Mouse (Mus musculus): ENCODE data around the gene Slc9a5. TPM values are rescaled to one million over a fixed set of nuclear protein-coding genes. Genes with fewer than 3 reads are reported as not detected.
A peak's percentile ranks its signal among the peaks of the same experiment; 100 is the strongest.

The Slc9a5 gene
- polyA plus RNA-seq, 1 experiment from 2014 or later, result 13.8 TPM

DNA sequence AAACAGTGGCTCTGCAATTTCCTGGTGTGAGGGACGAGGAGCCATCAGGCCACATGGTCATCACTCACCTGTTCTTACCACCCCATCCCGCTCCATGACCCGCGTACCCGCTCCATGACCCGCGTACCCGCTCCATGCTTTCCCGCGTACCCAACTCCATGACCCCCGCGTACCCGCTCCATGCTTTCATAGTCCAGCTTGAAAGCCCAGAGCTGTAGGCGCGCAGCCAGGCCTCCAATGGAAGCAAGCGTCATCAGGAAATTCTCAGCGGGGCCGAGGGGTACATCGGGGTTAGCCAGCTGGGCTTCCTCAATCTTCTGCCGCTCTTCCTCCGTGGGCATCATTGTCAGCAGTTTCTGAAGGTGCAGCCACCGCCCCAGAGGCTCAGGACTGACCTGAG lies 17.2 kb upstream of the Slc9a5 start:
- H3K4me3 ChIP-seq, result no peak overlapping the region
- H3K27me3 ChIP-seq, result no peaks in the 10 kb centered on the region
- no peak overlapping the region for H3K27ac ChIP-seq (replicated peaks)
- 94% methylated on average over 22 of the region's 22 CpGs for WGBS
- H3K4me2 ChIP-seq, result no peak overlapping the region
- H3K9ac ChIP-seq, result no peak overlapping the region
- peaks cover 10% of the 10 kb centered on the region for H3K4me1 ChIP-seq (replicated peaks)
- no peaks in the 10 kb centered on the region for H3K9me3 ChIP-seq
- no peak for ATAC-seq (ENCODE audit: low FRiP score, low read depth)
- H3K36me3 ChIP-seq, result peaks cover 41% of the 10 kb centered on the region

DNA sequence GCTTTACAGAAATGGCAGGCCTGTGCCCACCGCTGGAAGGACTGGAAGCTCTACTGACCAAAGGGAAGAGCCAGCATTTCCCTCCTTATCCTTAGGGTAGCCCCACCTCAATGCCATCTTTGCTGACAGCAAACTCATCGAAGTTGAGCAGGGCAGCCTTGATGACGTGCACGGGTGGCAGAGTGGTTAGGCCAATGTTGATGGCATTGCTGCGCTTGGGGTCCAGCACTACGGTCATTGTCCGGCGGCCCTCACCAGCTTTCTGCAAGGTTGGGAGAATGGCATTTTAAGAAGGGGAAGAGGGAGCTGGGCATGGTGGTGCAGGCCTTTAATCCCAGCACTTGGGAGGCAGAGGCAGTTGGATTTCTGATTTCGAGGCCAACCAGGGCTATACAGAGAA lies 16.7 kb upstream of the Slc9a5 start:
- no peak overlapping the region for H3K27ac ChIP-seq (replicated peaks)
- H3K9me3 ChIP-seq, result no peaks in the 10 kb centered on the region
- no peak overlapping the region for H3K9ac ChIP-seq
- no peak overlapping the region for H3K4me3 ChIP-seq
- ATAC-seq (ENCODE audit: low FRiP score, low read depth), result no peak
- H3K4me1 ChIP-seq (replicated peaks), result peaks cover 7% of the 10 kb centered on the region
- H3K4me2 ChIP-seq, result no peak overlapping the region
- 96% methylated on average over 9 of the region's 9 CpGs for WGBS
- H3K27me3 ChIP-seq, result no peaks in the 10 kb centered on the region
- H3K36me3 ChIP-seq, result peaks cover 41% of the 10 kb centered on the region

DNA sequence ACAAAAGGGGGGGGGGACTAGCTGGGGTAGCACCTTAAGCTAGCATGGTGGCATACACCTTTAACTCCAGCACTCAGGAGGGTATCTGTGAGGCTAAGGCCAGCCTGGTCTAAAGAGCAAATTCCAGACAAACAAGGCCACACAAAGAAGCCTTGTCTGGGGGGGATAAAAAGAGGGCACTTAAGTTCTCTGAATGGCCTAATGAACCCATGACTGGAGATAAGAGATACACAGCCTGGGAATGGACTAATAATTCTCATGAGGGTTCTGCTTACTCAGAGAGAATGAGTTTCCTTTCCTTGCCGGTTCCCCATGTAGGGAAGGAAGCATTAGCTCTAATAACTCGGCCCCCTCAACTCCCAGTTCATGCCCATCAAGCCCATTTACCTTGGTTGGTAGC lies 16.1 kb upstream of the Slc9a5 start:
- H3K36me3 ChIP-seq, result peaks cover 41% of the 10 kb centered on the region
- no peak overlapping the region for H3K27ac ChIP-seq (replicated peaks)
- no peaks in the 10 kb centered on the region for H3K27me3 ChIP-seq
- H3K4me3 ChIP-seq, result no peak overlapping the region
- ATAC-seq (ENCODE audit: low FRiP score, low read depth), result no peak
- 74% methylated on average over 2 of the region's 2 CpGs for WGBS
- H3K9me3 ChIP-seq, result no peaks in the 10 kb centered on the region
- no peak overlapping the region for H3K9ac ChIP-seq
- H3K4me1 ChIP-seq (replicated peaks), result peaks cover 1% of the 10 kb centered on the region
- no peak overlapping the region for H3K4me2 ChIP-seq

DNA sequence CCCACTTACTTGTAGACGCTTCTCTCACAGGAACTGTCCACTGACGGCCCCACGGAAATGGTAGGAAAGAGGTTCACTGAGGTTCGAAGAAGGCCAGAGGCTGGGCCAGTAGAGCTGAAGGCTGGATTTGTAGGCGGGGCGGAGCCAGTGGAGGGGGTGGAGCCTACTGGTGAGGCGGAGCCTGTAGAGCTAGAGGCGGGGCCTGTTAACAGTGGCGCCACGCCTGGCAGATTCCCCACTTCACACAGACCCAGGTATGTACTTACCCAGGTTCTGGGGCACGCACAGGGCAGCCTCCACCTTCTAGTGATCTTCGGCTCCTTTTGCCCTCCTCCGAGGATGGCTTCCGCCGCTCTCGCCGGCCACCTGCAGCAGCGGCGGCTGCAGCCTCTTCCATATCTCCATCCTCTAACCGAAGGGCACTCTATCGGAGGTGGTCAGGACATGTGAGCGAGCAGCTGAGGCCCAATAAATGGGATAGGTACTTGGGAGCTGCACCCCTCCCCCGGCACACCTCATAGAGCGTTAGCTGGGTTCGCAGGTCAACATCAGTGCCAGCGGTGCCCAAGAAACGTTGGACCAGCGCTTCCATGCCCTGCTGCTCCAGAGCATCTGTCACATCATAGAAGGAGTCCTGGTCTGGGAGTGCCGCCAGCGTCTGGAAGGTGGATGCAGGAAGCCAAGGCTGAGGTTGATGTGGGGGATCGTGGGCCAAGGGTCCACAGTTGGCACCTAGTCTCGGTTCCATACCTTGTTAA lies 12.1 kb upstream of the Slc9a5 start:
- peak overlapping the region; percentile 17 for H3K4me3 ChIP-seq
- ATAC-seq (ENCODE audit: low FRiP score, low read depth), result peak; percentile 36; the same call in 1 of the 2 replicates
- H3K4me1 ChIP-seq (replicated peaks), result peaks cover 3% of the 10 kb centered on the region
- peak overlapping the region; percentile 30 for H3K4me2 ChIP-seq
- H3K9ac ChIP-seq, result no peak overlapping the region
- H3K27me3 ChIP-seq, result no peaks in the 10 kb centered on the region
- H3K36me3 ChIP-seq, result peaks cover 7% of the 10 kb centered on the region
- no peaks in the 10 kb centered on the region for H3K9me3 ChIP-seq
- no peak overlapping the region for H3K27ac ChIP-seq (replicated peaks)
- 50% methylated on average over 32 of the region's 32 CpGs for WGBS

DNA sequence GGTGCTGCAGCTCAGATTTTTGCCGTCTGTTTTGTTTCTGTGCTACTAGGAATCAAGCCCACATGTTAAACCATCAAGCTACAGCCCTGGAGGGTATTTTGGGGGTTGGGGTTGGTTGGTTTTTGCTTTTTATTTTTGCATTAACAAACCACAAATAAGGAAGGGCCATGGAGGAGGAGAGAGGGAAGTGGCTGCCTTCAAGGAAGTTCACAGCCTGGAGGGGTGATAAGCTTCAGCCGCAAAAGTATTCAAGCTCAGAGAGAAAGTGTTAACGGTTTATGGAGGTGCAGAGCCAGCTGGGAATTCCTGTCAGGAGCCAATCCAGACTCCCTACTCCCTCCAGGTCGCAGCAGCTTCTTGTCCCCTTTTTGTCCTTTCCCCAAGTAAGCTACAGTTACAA lies 9.7 kb upstream of the Slc9a5 start:
- Histone ChIP-seq H3K4me1 (replicated peaks) (peaks cover 5% of the 10 kb centered on the region), H3K36me3 (peaks cover 3% of the 10 kb centered on the region; the same call in 1 of the 2 replicates), H3K27ac (replicated peaks) (no peak overlapping the region), H3K27me3 (no peaks in the 10 kb centered on the region), H3K4me2 (no peak overlapping the region), H3K4me3 (no peak overlapping the region), H3K9ac (no peak overlapping the region), H3K9me3 (no peaks in the 10 kb centered on the region)
- 69% methylated on average over 4 of the region's 4 CpGs for WGBS
- no peak for ATAC-seq (ENCODE audit: low FRiP score, low read depth)

DNA sequence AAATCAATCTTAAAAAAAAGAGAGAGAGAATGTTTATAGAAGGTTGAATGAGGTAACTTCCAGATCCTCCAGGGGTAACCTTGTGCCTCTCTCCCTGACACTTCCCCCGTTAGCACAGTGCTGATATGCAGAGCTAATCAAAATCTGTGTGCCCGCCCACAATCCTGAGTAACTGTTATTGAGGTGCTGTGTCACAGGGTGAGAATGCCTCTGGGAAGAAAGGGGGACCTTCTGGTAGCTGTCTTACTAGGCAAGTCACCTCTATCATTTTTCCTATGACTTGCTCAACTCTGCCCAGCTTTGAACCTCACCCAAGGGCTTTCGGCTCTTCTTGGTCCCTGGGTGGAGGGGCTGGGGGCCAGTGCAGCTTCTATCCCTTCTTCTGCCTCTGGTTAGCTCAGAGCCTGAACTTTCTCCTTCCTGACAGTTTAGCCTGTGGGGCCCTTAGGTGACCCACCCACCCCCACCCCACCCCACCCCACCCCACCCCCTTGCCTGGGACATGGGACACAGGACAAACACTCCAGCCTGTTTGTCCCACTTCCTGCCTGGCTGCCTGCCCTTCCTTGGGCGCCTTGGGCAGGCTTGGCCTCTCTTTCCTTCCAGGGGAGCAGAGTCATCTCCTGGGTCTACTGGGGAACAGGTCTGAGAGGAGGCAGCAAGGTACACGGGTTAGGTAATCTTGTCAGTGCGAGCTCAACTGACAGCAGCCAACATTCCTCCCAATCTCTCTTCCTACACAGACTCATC lies 8.6 kb upstream of the Slc9a5 start:
- no peak overlapping the region for H3K9ac ChIP-seq
- H3K27me3 ChIP-seq, result no peaks in the 10 kb centered on the region
- no peak overlapping the region for H3K27ac ChIP-seq (replicated peaks)
- no peak for ATAC-seq (ENCODE audit: low FRiP score, low read depth)
- WGBS, result 82% methylated on average over 6 of the region's 6 CpGs
- H3K4me2 ChIP-seq, result no peak overlapping the region
- H3K4me1 ChIP-seq (replicated peaks), result peaks cover 5% of the 10 kb centered on the region
- no peak overlapping the region for H3K4me3 ChIP-seq
- H3K36me3 ChIP-seq, result no peaks in the 10 kb centered on the region
- no peaks in the 10 kb centered on the region for H3K9me3 ChIP-seq

DNA sequence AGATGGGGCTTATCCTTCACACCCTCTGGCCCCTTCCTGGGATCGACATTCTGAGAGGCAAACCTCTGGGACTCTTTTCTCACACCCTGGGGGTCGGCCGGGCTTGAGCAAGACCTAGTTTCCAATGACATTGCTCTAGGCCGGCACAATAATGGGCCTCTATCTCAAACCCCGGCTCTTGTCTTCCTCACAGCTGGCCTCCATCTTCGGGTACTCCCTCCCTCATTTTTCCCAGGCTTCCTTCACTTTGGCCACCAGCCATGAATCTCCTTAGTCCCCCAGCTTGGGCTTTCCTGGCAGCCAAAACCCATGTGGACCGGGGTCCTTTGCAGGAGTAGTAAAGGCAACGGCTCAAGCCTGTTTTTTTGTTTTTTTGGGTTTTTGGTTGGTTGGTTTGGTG lies 7.2 kb upstream of the Slc9a5 start:
- Histone ChIP-seq H3K27ac (replicated peaks) (peak overlapping the region; percentile 10; the same call in 1 of the 2 replicates), H3K36me3 (no peaks in the 10 kb centered on the region), H3K9me3 (no peaks in the 10 kb centered on the region), H3K27me3 (no peaks in the 10 kb centered on the region), H3K4me1 (replicated peaks) (peaks cover 5% of the 10 kb centered on the region), H3K4me3 (no peak overlapping the region), H3K9ac (no peak overlapping the region), H3K4me2 (no peak overlapping the region)
- no peak for ATAC-seq (ENCODE audit: low FRiP score, low read depth)
- WGBS, result 35% methylated on average over 8 of the region's 8 CpGs

DNA sequence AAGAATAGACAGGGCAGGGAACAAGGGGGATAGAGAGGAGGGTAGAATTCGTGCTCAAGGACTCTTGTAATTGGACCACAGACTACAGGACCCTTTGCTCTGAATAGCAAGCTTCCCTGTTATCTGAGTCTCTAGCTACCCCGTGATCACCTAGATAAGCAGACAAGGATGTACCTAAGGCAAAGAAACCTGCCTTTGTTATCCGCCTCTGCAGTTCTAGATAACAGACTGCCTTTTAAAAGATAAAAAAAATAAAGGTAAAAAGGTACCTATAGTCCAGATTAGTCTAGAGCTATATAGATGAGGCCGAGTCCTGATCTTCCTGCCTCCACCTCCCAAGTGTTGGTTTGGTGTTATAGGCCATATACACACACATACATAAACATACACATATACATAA lies 5.9 kb upstream of the Slc9a5 start:
- no peaks in the 10 kb centered on the region; the same call in 1 of the 2 replicates for H3K27me3 ChIP-seq
- no peak overlapping the region for H3K27ac ChIP-seq (replicated peaks)
- H3K9ac ChIP-seq, result no peak overlapping the region
- no peak overlapping the region for H3K4me2 ChIP-seq
- H3K36me3 ChIP-seq, result no peaks in the 10 kb centered on the region
- H3K9me3 ChIP-seq, result no peaks in the 10 kb centered on the region
- peaks cover 18% of the 10 kb centered on the region for H3K4me1 ChIP-seq (replicated peaks)
- no peak for ATAC-seq (ENCODE audit: low FRiP score, low read depth)
- no peak overlapping the region for H3K4me3 ChIP-seq
- 79% methylated on average over 4 of the region's 4 CpGs for WGBS

DNA sequence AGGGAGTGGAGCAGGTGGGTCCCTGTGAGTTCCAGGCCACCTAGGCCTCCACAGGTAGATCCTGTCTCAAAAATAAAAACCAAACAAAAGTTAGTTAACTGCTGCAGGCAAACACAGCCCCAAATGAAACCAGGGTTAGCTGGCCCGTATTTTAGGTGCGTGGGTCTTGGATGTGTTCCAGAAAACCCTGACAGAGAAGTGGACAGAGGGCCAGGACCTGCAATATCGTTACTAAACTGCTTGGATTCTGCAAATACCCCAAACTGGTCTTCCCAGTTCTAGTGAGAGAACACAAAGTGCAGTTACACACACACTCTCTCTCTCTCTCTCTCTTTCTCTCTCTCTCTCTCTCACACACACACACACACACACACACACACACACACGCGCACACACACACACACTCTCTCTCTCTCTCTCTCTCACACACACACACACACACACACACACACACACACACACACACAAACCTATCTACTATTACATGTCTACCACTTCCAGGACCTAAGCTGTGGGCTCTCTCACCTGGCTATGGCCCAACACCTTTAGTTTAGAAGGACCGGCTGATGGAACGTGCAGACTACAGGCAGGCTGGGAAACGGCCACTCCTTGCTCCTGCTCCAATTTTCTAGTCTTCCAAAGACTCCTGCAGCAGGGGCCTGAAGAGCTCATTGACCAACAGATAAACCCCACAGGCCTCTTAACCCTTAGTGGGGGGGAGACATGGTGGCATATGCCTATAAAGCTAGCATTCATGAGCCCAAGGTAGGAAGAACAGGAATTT lies 4.7 kb upstream of the Slc9a5 start:
- Histone ChIP-seq H3K4me3 (no peak overlapping the region), H3K27me3 (no peaks in the 10 kb centered on the region; the same call in 1 of the 2 replicates), H3K27ac (replicated peaks) (no peak overlapping the region), H3K4me2 (no peak overlapping the region), H3K9ac (no peak overlapping the region), H3K9me3 (no peaks in the 10 kb centered on the region), H3K4me1 (replicated peaks) (peaks cover 24% of the 10 kb centered on the region), H3K36me3 (no peaks in the 10 kb centered on the region)
- WGBS, result 73% methylated on average over 8 of the region's 8 CpGs
- no peak for ATAC-seq (ENCODE audit: low FRiP score, low read depth)

DNA sequence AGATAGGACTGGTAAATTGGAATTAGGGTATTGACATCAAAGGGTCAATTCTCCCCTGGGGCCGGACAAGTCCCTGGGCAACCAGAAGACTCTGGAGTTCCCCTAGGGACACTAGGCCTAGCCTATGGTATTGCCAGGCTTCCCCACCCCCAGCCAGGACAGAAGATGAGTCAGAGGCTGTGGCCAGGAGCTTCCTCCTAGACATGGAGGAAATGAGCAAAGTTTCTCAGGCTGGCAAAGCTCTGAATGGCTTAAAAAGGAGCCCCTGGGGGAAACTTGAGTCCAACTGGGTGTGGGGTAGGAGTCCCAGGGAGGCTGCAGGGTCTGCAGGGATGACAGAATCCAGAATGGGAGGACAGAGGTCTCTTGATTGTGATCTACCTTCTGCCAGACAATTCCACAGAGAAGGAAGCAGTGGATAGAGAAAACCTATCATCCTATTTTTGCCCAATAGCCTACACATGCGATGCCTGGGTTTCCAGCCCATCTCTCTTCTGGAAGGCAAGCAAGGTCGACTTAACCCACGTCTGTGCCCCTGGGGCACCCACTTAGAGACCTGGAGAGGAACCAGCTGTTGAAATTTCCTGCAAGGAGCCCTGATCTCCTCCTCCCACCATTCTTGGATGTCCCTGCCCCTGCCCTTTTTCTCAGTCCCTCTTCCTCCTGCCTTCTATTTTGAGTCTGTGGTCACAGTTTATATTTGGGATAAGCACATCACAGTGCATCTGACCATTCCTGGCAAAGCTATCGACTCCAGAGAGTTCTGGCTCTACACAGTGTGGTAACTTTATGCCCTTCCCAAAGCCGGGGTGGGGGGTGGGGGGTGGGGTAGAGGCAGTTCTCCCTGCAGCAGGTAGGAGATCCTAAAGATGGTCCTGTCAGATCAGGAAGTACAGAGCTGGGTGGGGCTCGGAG lies 3.3 kb upstream of the Slc9a5 start:
- Histone ChIP-seq H3K27me3 (no peaks in the 10 kb centered on the region; the same call in 1 of the 2 replicates), H3K4me3 (no peak overlapping the region), H3K4me2 (no peak overlapping the region), H3K4me1 (replicated peaks) (peaks cover 31% of the 10 kb centered on the region), H3K9ac (no peak overlapping the region), H3K27ac (replicated peaks) (no peak overlapping the region), H3K9me3 (no peaks in the 10 kb centered on the region), H3K36me3 (no peaks in the 10 kb centered on the region)
- ATAC-seq (ENCODE audit: low FRiP score, low read depth), result no peak
- 77% methylated on average over 7 of the region's 7 CpGs for whole genome bisulfite sequencing
